Mouse (Mus musculus): ENCODE results near the gene Klrk1. TPM values are rescaled to one million over a fixed set of nuclear protein-coding genes. Genes with fewer than 3 reads are reported as not detected.

Klrk1 gene
- total and polyA plus RNA-seq, 2 experiments from 2014 or later, result 0.10 TPM; not detected in 1

- H3K27me3 ChIP-seq (ENCODE audit: control insufficient read depth, insufficient read depth, low read length), result no peaks in the 10 kb centered on the region
- H3K4me2 ChIP-seq (ENCODE audit: low read depth, low read length), result no peak overlapping the region
- 6% methylated on average over 2 of the region's 2 CpGs for WGBS
- no peak overlapping the region for H3K9ac ChIP-seq (replicated peaks; ENCODE audit: low read depth, low read length)
- no peak overlapping the region for H3K4me3 ChIP-seq (ENCODE audit: low read depth, low read length)
- H3K4me1 ChIP-seq (ENCODE audit: control insufficient read depth, insufficient read depth), result no peaks in the 10 kb centered on the region
- TF ChIP-seq CTCF (IDR thresholded peaks at IDR 0.05; ENCODE audit: low read depth), result no peak
- ATAC-seq (ENCODE audit: insufficient read depth, low read depth), result no peak
- H3K9me3 ChIP-seq (replicated peaks; ENCODE audit: control insufficient read depth, low read length), result no peaks in the 10 kb centered on the region
- DNase-seq (ENCODE audit: low spot score), result no peak
- no peaks in the 10 kb centered on the region for H3K36me3 ChIP-seq (replicated peaks; ENCODE audit: control insufficient read depth, insufficient read depth, low read length)
- no peak overlapping the region for H3K27ac ChIP-seq (ENCODE audit: low read depth)
Measured at GRCm38 (mm10) chr6:129575315-129575714, 48.3 kb downstream of the Klrk1 start.

GRCm38 (mm10) chr6:129565257-129565656 is 58.4 kb downstream of the Klrk1 start:
- ATAC-seq (ENCODE audit: insufficient read depth, low read depth), result no peak
- Histone ChIP-seq H3K4me1 (ENCODE audit: control insufficient read depth, insufficient read depth) (no peaks in the 10 kb centered on the region), H3K9ac (replicated peaks; ENCODE audit: low read depth, low read length) (no peak overlapping the region), H3K9me3 (replicated peaks; ENCODE audit: control insufficient read depth, low read length) (no peaks in the 10 kb centered on the region), H3K27ac (ENCODE audit: low read depth) (no peak overlapping the region), H3K27me3 (ENCODE audit: control insufficient read depth, insufficient read depth, low read length) (no peaks in the 10 kb centered on the region), H3K4me3 (ENCODE audit: low read depth, low read length) (no peak overlapping the region), H3K4me2 (ENCODE audit: low read depth, low read length) (no peak overlapping the region), H3K36me3 (replicated peaks; ENCODE audit: control insufficient read depth, insufficient read depth, low read length) (no peaks in the 10 kb centered on the region)
- no peak for TF ChIP-seq EP300 (IDR thresholded peaks at IDR 0.05; ENCODE audit: low read depth)
- TF ChIP-seq CTCF (IDR thresholded peaks at IDR 0.05; ENCODE audit: low read depth), result no peak
- WGBS, result 72% methylated on average over 2 of the region's 2 CpGs
- DNase-seq (ENCODE audit: low spot score), result no peak

Other genes starting within 250 kb of the Klrk1 start
- not detected in 2 replicates for gene Clec12b, start 238.0 kb downstream of the Klrk1 start, total RNA-seq (2014; rRNA removed; ENCODE audit: low replicate concordance)
- 0.11 and 0.16 TPM in 2 replicates for gene Clec12b, start 238.0 kb downstream of the Klrk1 start, polyA plus RNA-seq (2015; fragmentation: Nextera tagmentation; extraction: Ambion mirVana)
- gene Clec1b, start 226.6 kb downstream of the Klrk1 start, total RNA-seq (2014; rRNA removed; ENCODE audit: low replicate concordance), result 0.15 TPM in 1 of 2 replicates, not detected in the other
- 2.5 and 2.7 TPM in 2 replicates for gene Clec1b, start 226.6 kb downstream of the Klrk1 start, polyA plus RNA-seq (2015; fragmentation: Nextera tagmentation; extraction: Ambion mirVana)
- gene Clec9a, start 215.0 kb downstream of the Klrk1 start, total RNA-seq (2014; rRNA removed; ENCODE audit: low replicate concordance), result not detected in 2 replicates
- 0.22 and 0.23 TPM in 2 replicates for gene Clec9a, start 215.0 kb downstream of the Klrk1 start, polyA plus RNA-seq (2015; fragmentation: Nextera tagmentation; extraction: Ambion mirVana)
- gene Clec1a, start 171.9 kb downstream of the Klrk1 start, total RNA-seq (2014; rRNA removed; ENCODE audit: low replicate concordance), result 8.9 and 23.3 TPM in 2 replicates
- gene Clec1a, start 171.9 kb downstream of the Klrk1 start, polyA plus RNA-seq (2015; fragmentation: Nextera tagmentation; extraction: Ambion mirVana), result 9.1 and 10.5 TPM in 2 replicates
- gene Olr1, start 116.7 kb downstream of the Klrk1 start, total RNA-seq (2014; rRNA removed; ENCODE audit: low replicate concordance), result 0.35 and 1.9 TPM in 2 replicates
- gene Olr1, start 116.7 kb downstream of the Klrk1 start, polyA plus RNA-seq (2015; fragmentation: Nextera tagmentation; extraction: Ambion mirVana), result 0.27 TPM in 2 replicates
- gene Tmem52b, start 111.3 kb downstream of the Klrk1 start, total RNA-seq (2014; rRNA removed; ENCODE audit: low replicate concordance), result not detected in 2 replicates
- not detected in 2 replicates for gene Tmem52b, start 111.3 kb downstream of the Klrk1 start, polyA plus RNA-seq (2015; fragmentation: Nextera tagmentation; extraction: Ambion mirVana)
- 63.3 and 73.2 TPM in 2 replicates for gene Gabarapl1, start 90.7 kb downstream of the Klrk1 start, total RNA-seq (2014; rRNA removed; ENCODE audit: low replicate concordance)
- gene Gabarapl1, start 90.7 kb downstream of the Klrk1 start, polyA plus RNA-seq (2015; fragmentation: Nextera tagmentation; extraction: Ambion mirVana), result 41.8 and 52.7 TPM in 2 replicates
- gene Klre1, start 46.0 kb downstream of the Klrk1 start, total RNA-seq (2014; rRNA removed; ENCODE audit: low replicate concordance), result not detected in 2 replicates
- gene Klre1, start 46.0 kb downstream of the Klrk1 start, polyA plus RNA-seq (2015; fragmentation: Nextera tagmentation; extraction: Ambion mirVana), result not detected in 2 replicates
- gene Klrd1, start 32.1 kb downstream of the Klrk1 start, total RNA-seq (2014; rRNA removed; ENCODE audit: low replicate concordance), result not detected in 2 replicates
- 0.15 and 0.30 TPM in 2 replicates for gene Klrd1, start 32.1 kb downstream of the Klrk1 start, polyA plus RNA-seq (2015; fragmentation: Nextera tagmentation; extraction: Ambion mirVana)
- not detected in 2 replicates for gene Klrc3, start 19.5 kb upstream of the Klrk1 start, total RNA-seq (2014; rRNA removed; ENCODE audit: low replicate concordance)
- gene Klrc3, start 19.5 kb upstream of the Klrk1 start, polyA plus RNA-seq (2015; fragmentation: Nextera tagmentation; extraction: Ambion mirVana), result not detected in 2 replicates
- gene Klrc2, start 36.8 kb upstream of the Klrk1 start, total RNA-seq (2014; rRNA removed; ENCODE audit: low replicate concordance), result not detected in 2 replicates
- gene Klrc2, start 36.8 kb upstream of the Klrk1 start, polyA plus RNA-seq (2015; fragmentation: Nextera tagmentation; extraction: Ambion mirVana), result not detected in 2 replicates
- gene Klrc1, start 55.1 kb upstream of the Klrk1 start, total RNA-seq (2014; rRNA removed; ENCODE audit: low replicate concordance), result not detected in 2 replicates
- gene Klrc1, start 55.1 kb upstream of the Klrk1 start, polyA plus RNA-seq (2015; fragmentation: Nextera tagmentation; extraction: Ambion mirVana), result not detected in 2 replicates
- gene Klri1, start 93.3 kb upstream of the Klrk1 start, total RNA-seq (2014; rRNA removed; ENCODE audit: low replicate concordance), result not detected in 2 replicates
- not detected in 2 replicates for gene Klri1, start 93.3 kb upstream of the Klrk1 start, polyA plus RNA-seq (2015; fragmentation: Nextera tagmentation; extraction: Ambion mirVana)
- not detected in 2 replicates for gene Klri2, start 116.6 kb upstream of the Klrk1 start, total RNA-seq (2014; rRNA removed; ENCODE audit: low replicate concordance)
- gene Klri2, start 116.6 kb upstream of the Klrk1 start, polyA plus RNA-seq (2015; fragmentation: Nextera tagmentation; extraction: Ambion mirVana), result not detected in 2 replicates
- not detected in 2 replicates for gene Gm156, start 160.4 kb upstream of the Klrk1 start, total RNA-seq (2014; rRNA removed; ENCODE audit: low replicate concordance)
- gene Gm156, start 160.4 kb upstream of the Klrk1 start, polyA plus RNA-seq (2015; fragmentation: Nextera tagmentation; extraction: Ambion mirVana), result not detected in 2 replicates
- gene Gm17631, start 238.8 kb upstream of the Klrk1 start, total RNA-seq (2014; rRNA removed; ENCODE audit: low replicate concordance), result not detected in 2 replicates
- not detected in 2 replicates for gene Gm17631, start 238.8 kb upstream of the Klrk1 start, polyA plus RNA-seq (2015; fragmentation: Nextera tagmentation; extraction: Ambion mirVana)

Measured in heart, postnatal 0 days (tissue).